Mouse (Mus musculus) right cerebral cortex, postnatal 4 days (tissue): ENCODE measurements around the gene Rapgef1.
A peak's percentile ranks its signal among the peaks of the same experiment; 100 is the strongest.
"Not testable (repeated sequence)": the region's sequence is repeated elsewhere in the genome, so short reads cannot be mapped to it uniquely, and the experiment has no call there.

Experiments used
- DNase-seq: peaks from one replicate; pipeline ENCODE4 v3.0.0-alpha.2; 2022

Rapgef1 gene

DNA sequence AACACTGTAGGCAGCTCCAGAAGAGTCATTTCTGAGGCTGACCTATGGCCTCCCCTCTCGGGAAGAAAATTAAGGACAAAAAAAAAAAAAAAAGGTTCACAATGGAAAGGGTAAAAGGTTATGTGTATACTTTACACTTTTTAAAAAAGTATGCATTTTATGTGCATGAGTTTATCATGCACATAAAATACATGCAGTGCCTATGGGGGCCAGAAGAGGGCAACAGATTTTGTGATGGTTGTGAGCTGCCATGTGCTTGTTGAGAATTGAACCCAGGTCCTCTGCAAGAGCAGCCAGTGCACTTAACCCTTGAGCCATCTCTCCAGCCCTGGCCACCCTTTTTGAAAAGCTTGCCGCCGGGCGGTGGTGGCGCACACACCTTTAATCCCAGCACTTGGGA, 128.3 kb downstream of the Rapgef1 start:
- DNase-seq, result no peak

DNA sequence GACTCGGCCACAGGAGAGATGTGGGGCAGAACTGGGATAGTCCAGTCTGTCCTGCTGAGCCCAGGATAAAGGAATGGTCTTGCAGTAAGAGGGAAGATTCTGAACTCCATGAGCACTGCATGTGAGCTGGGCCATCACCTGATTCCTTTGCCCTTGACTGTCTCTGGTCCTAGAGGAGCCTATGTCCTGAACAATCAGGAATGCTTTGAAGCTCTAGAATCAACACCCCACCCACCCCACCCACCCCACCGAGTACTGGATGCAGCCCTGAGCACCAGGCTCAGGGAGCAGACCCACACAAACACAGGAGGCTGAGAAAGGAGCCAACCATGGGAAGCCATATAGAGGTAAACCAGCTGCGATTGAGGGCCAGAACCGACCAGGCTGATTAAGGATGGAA, 129.0 kb downstream of the Rapgef1 start:
- DNase-seq, result no peak

DNA sequence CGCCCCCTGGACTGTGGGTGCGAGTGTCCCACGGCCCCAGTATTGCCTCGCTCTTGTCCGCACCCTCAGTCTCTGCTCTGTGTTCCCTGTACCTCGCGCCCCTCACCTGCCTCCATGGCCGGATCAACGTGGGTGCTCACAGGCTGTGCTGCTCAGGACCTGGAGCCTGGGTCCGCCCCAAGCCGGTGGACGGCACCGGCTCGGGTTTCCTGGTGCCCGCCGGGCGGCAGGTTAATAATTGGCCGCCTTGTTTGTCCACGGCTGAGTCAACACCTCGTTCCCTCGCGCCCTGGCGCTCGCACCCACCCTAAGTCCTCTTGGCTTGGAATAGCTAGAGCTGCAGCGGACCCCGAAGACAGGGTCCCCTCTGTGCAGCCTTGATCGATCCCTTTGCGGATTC, 132.0 kb downstream of the Rapgef1 start, which contains the start of gene Gm13420:
Gm13420 (minus strand) TSS at position 189 of the 400 bp plus-strand sequence.
- DNase-seq, result no peak

DNA sequence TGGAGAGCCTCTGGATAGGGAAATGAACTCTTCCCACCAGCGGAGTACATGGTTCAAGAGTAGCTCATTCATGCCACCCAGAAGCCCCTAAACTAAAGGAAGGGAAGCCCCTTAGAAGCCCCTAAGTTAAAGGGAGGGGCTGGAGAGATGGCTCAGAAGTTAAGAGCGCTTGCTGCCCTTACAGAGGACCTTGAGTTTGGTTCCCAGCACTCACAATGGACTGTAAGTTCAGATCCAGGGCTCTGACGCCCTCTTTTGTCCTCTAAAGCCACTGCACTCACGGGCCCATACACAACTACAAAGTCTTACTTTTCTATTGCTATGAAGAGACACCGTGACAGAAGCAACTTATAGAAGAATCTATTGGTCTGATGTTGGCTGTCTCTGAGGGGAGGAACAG, 132.9 kb downstream of the Rapgef1 start:
- DNase-seq, result no peak

DNA sequence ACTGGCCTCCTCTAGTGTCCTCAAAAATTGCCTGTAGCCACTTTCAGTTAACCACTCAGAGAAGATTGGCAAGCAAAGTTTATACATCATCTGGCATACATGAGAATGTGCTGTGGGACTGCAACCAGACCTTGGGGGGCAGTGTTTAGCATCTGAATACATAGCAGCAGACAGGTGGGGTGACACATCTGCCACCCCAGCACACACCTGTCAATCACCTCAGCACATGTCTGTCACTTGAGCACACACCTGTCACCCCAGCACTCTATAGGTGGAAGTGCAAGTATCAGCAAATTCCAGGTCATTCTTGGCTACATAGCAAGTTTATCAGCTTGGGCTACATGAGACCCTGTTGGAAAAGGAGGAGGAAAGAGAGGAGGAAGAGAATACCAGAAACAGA, 136.2 kb downstream of the Rapgef1 start:
- no peak for DNase-seq

DNA sequence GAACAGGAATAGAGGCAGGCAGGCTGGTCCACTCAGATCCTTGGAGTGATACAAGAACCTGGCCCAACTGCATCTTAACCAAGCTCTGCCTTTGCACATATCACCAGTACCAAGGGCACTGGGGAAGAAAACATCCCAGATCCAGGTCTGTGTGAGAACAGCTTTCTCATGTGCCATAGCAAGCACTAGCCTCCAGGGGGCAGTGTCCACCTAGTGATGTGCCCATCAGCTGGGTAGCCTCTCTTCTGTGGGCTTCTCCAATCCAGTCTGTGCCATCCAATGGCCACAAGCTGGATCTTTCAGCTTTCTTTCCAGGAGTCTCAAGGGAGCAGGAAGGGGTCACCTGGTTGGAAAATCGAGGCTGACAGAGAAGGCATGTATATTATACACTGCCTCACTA, 145.3 kb downstream of the Rapgef1 start:
- DNase-seq, result peak; percentile 59

DNA sequence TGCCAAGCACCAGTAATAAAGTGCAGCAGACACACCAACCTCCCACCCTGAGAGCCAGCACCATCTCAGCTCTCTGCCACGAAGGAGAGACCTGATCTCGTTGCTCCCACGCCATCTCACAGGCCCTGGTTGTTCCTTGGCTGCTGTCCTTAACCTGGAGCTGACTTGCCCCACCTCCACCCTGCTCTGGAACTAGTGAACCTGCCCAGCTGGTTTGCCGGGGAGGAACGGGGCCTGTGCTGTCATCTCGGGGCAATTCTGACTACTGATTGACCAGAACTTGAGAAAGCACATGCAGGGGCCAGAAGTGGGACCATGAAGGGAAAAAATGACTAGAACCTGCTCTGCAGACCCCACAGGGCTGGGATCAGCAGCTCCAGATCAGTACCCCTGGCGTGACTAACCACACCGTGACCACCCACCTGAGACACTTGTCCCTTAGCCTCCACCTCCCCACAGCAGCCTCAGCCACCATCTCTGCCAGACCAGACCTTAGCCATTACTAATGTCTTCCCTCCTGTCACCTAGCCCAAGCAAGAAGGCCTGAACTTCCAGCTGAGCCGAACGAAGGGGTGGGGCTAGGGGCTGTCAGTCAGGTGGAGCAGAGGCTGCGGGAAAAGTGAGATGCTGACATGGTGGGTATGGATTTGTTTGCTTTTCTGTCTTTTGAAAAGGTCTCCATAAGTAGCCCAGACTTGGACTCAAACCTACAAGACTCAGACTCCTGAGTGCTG, 148.6 kb downstream of the Rapgef1 start:
- no peak for DNase-seq

DNA sequence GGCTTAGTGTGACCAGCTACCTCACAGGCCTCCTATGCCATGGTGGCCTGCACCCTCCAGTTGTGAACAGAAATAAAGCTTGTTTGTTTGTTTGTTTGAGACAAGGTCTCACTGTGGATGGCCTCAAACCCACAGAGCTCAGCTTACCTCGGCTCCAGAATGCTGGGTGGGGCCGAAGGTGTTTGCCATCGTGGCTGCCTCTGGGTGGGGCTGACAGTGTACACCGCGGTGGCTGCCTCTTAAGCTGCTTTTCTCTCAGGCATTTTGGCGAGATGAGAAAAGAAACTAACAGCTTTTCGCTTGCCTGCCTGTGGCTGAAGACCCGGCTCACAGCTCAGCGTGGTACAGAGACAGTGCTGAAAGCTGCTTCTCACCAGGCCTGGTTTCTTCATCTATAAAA, 149.4 kb downstream of the Rapgef1 start:
- DNase-seq, result no peak

DNA sequence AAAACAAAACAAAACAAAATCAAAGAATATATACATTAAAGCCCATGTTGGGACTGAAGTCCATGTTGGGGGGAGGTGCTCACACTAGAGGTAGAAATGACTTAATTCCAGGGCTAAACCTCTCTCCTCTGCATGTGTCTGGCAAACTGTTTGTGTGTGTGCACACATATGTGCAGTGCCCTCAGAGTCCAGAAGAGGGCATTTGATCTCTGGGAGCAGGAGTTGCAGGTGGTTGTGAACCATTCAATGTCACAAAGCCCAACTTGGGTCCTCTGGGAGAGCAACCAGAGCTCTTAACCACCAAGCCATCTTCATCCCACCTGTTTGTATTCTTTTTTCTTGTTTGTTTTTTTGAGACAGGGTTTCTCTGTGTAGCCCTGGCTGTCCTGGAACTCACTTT, 150.6 kb downstream of the Rapgef1 start:
- no peak for DNase-seq

DNA sequence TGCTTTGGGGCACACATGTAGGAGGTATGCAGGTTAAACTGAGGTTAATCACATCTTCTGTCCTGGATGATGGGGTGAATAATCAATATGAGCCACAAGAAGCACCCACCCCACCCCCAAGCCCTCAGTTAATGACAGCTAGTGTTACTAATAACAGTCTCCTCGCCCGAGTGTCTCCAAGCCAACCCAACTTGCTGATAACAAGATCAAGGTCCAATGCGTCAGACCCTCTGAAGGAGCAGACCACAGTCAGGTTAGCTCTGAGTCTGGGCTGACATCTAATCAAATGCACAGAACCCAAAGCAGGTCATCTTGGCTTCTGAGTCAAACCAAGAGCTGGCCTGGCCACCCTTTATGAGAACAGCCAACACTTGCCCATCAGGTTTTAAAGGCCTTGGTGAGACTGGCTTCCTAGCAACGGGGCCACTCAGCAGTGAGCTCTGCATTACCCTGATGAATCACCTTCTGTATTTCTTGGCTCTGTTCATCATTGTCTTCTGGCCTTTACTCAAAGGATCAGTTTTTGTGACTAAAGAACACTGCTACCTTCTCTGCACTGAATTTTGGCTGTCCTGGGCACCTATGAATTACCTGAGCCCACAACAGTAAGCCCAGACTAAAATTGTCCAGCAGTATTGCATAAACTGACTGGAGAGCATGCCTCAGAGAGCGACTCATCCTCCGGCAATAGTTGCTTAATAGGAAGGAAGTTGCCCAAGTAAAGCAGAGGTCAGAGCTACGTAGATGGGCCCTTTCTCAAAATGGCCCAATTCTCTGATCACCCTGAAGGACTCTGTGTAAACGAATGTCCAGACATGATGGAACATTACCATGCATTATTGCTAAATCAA, 152.3 kb downstream of the Rapgef1 start:
- DNase-seq, result no peak

DNA sequence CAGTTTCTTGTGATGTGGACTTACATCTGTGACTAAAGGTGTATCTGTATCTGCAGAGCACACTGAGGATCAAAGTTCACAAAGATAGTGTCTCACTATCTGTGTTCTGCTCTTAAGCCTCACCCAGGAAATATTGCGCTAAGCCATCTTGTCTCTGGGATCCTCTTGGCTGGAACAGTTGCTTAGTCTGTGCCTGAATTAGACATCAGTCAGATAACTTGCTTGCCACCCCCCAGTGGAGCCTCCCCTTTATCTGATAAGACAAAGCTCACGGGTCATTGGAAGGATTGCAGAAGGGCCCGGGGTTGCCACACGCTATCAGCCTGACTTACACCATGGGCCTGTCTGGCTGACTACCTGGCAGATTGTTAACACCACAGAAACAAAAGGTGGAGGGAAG, 153.8 kb downstream of the Rapgef1 start:
- DNase-seq, result no peak

DNA sequence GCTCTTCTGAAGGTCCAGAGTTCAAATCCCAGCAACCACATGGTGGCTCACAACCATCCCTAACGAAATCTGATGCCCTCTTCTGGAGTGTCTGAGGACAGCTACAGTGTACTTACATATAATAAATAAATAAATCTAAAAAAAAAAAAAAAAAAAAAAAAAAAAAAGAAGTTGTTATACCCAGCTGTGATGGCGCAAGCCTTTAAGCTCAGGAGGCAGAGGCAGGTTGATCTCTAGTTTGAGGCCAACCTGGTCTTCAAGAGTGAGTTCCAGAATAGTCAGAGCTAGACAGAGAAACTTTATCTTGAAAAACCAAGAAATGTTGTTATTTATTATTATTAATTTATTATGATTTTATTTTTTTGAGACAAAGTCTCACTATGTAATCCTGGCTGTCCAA, 161.7 kb downstream of the Rapgef1 start:
- DNase-seq, result not testable (repeated sequence)

DNA sequence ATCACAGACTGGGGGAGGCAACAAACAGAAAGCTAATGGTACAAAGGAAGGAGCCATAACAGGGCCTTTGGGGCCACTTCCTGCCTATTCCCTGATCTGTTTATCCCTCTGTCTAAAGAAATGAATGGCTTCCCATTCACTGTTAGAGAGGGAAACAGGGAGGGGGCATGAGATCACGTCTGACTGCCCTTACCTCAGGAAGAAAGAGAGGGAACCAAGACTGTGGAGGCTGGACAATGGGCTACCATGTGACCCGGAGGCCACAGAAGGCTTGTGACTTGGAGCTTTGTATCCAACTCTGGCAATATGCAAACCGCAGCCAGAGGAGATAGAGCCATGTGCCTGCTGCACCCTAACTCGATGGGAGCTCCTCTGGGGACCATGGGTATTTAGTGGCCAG, 164.8 kb downstream of the Rapgef1 start:
- no peak for DNase-seq

DNA sequence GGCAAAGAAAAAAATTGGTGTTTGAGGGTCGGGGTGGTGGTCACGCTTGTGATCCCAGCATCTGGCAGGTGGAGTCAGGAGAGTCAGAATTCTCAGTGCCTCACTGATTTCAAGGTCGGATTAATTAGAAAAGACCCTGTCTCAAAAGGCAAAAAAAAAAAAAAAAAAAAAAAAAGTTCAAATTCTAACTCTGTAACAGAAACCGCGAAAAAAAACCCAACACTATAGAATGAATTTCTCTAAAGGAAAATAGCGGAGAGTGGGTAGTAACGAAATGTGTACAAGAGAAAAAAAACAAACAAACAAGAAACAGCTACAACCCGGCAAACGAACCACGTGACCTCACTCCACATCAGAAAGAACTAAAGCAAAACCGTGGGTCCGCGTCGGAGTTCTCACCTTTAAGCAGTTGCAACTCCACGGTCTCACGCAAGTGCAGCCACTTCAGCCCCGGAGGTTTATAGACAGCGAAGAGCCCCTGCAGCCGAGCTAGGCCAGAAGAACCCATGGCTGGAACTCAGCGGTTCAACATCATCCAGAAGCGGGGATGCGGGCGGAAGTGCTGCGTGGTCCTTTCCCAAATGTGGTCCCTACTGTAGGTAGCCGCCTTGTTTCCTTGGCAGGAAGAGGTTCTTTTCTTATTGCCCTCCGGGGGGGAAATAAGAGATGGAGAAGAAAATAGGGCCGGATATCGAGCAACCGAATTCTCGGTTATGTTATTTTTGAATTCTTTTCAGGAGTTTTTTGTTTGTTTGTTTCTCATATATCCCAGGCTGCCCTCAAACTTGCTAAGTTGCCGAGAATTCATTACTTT, 167.8 kb downstream of the Rapgef1 start, which contains the start of gene Coq4:
Coq4 (plus strand) TSS at position 390 of the 814 bp plus-strand sequence.
- peak; percentile 80 for DNase-seq

DNA sequence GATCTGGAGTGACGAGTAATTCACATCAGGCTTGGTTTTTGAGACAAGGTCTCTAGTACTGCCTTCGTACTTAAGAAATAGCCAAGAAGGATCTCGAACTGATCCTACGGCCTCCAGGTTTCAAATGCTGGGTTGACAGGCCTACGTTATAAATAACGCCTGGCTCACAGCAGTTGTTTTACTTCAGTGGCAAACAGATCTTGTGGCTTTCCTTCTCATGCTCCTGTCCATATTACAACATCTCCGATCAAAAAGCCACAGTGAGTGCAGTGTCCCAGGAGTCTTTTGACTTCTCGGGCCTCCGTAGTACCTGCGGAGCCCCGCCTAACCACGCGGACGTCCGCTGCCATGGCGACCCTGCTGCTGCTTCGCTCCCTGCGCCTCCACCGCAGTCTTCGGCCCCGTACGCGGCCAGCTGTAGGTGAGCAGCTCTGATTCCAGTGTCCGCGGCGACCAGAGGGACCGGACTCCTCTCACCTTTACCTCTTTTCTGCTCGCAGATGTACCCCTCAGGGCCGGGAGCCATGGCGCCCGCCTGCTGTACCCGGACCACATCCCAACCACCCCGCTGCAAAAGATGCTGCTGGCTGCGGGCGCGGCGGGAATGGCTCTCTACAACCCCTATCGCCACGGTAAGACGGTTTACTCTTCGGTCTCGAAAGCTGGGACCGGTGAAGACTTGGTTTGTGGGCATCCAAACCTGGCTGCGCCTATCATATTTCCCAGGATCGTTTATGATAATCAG, 168.6 kb downstream of the Rapgef1 start, which contains the start of gene Trub2:
Trub2 (minus strand) TSS at position 566 of the 745 bp plus-strand sequence.
- DNase-seq, result peak; percentile 74
